Mouse (Mus musculus) granulocyte monocyte progenitor cell, adult 5-6 weeks (primary cell): Measurements from ENCODE around the gene Kcnb1. TPM values are rescaled to one million over a fixed set of nuclear protein-coding genes. Genes with fewer than 3 reads are reported as not detected.

Experiments used
- ATAC-seq: replicated peaks from 2 replicates; pipeline ENCODE4 v1.8.0; 2016; ENCODE audit warnings: mild to moderate bottlenecking, moderate TSS enrichment, inconsistent platforms; ENCODE audit not compliant: poor library complexity, severe bottlenecking
- total RNA-seq, 2 experiments: library from RNA; stranded (forward) in 1 of 2; stranded (reverse) in 1 of 2; fragments of 200-712, 200-1000 nt in 1 of 2; fragments of >200 nt in 1 of 2; fragmentation: Nextera tagmentation in 1 of 2; gene quantifications; 2 replicates each; pipeline ENCODE4 v1.2.3; 2014 to 2017

Gene Kcnb1
- total RNA-seq, 2 experiments from 2014 or later: 1.7 TPM; not detected in 1

GRCm38 (mm10) chr2:167136909-167137308 is 53.0 kb downstream of the Kcnb1 start:
- ATAC-seq: no peak

- no peak for ATAC-seq
Observed at GRCm38 (mm10) chr2:167132041-167132440, 57.9 kb downstream of the Kcnb1 start.

DNA sequence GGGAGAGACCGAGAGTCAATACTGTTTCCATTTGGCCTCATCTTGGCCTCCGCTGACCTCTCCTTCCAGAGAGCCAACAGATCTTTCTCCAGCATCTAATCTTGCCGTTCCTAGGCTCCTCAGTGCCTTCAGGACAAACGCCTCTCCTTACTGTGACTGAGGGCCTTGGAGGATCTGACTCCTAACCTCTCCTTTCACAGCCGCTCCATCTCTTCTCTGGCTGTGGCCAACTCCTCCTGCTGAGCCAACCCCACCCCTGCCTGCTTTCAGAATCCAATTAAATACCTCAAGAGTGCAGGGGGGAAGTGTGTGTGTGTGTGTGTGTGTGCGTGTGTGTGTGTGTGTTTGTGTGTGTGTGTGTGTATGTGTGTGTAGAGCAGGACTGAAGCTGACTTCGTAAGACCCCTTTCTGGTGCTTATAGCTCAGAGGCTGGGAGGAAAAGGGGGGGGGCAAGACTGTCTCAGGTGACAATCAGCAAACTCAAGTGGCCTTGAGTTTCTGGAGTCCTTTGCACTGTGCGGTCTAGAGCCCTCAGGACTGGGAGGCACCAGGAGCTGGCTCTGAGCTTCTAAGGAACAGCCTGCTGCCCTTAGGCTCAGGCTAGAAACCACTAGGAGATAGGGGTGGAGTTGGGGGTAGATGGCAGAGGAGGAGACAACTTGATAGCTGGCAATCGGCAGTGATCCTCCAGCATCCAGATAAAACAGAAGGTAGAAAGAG is 59.7 kb downstream of the Kcnb1 start:
- ATAC-seq: no peak

- ATAC-seq: no peak
Observed at GRCm38 (mm10) chr2:167129608-167129955, 60.4 kb downstream of the Kcnb1 start.

DNA sequence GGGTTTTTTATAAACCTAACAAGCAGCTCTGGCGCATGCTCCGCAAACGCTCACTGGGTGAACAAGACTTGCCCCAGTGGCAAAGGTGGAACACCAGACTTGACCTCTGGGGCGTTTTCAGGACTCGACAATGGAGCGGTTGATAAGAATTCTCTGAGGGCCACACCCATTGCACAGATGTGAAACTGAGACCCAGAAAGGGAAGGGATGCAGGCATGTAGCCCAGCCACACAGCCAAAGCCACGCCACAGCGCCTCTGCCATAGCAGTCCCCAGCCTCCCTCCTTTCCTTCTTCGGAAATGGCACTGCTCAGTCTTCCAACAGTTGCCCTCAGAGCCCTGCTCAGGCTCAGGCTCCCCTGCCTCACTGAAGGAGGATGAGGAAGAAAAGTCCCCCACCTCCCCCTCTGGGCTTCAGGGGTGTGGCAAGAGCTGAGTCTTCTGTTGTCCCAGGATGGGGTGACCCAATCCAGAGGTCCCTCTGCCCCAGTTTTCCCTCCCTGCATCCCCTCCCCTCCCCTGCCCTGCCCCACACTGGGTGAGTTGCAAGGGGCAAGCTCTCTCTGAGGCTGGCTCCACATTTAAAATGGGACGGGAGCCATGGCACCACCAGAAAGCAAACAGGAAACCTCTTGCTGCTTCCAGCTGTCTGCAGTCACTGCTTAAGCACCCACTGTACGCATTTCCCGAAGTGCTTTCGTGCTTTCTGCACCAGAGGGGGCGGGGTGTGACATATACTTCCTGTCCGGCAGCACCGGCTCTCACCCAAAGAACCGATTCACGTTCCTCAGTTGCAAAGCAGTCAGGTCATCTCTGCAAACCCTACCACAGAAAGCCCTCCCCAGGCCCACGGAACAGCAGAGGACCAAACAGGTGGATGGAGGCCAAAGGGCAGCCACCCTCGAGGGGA is 61.0 kb downstream of the Kcnb1 start:
- ATAC-seq: peak; percentile 73

GRCm38 (mm10) chr2:167127404-167127803 is 62.6 kb downstream of the Kcnb1 start:
- no peak for ATAC-seq

DNA sequence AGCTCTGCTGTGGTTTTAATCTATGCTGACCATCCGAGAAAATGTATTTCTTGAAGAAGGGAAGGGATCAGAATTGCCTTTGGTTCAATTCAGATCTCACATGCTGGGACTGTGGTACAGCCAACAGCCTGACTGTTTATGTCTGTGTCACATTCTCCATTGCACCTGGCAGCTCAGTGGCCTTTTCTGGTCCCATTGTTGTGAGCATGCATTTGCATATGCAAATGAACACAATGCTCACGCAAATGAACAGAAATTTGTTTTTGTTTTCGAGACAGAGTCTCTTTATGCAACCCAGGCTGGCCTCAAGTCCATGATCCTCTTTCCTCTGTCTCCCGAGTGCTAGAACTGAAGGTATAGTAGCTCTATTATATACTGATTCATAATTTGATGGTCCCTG is 64.2 kb downstream of the Kcnb1 start:
- no peak for ATAC-seq

DNA sequence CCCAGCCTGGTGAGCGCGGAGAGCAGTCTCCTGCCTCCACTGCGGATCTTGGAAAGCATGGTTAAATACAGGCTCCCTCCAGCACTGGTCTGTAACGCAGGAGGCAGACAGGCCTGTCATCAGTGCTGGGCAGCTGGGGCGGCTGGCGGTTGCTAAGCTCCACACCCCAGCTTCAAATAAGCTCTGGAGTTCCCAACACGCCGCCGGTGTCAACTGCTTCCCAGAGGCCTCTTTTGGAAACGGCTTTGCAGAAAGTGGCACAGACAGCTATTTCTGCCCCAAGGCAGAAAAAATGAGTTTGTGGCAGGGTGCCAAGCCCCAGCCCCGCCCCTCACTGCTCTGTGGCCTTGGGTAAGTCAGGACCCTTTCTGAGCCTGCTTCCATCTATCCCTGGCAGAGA is 66.0 kb downstream of the Kcnb1 start:
- ATAC-seq: no peak

GRCm38 (mm10) chr2:167122737-167123136 is 67.2 kb downstream of the Kcnb1 start:
- no peak for ATAC-seq

DNA sequence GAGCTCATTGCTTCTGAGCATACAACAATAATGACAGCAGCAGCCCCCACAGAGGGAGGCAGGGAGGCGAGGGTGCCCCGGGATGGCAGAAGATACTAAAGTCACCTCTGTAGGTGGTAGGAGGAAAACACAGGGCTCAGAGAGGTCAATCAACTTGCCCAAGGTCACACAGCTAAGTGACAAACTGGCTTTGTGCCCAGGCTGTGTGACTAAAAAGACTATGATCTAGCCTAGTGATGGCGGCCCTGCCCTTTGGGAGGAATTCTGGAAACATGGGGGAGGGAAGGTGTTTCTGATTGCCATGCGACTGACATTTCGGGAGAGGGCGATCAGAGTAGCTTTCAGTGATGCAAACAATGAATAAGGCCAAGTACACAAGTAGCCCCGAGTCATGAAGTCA is 68.0 kb downstream of the Kcnb1 start:
- no peak for ATAC-seq

DNA sequence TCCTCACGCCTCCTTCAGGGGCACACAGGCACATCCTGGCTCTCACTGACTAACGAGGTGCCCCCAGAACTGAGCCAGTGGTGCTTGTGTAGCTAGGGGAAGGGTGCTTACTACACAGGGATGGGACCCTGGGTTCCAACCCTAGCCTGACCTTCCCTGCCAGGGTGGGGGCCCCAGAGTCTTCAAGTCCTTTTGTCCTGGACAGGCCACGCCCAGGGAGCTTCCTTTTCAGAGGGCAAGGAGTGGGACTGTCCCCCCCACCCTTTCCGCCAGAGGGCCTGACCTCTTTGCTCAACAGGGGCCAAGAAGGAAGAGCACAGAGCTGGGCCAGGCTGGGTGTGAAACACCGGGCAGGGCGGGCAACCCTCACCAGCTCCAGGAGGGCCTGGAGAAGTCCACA is 68.7 kb downstream of the Kcnb1 start:
- ATAC-seq: no peak

DNA sequence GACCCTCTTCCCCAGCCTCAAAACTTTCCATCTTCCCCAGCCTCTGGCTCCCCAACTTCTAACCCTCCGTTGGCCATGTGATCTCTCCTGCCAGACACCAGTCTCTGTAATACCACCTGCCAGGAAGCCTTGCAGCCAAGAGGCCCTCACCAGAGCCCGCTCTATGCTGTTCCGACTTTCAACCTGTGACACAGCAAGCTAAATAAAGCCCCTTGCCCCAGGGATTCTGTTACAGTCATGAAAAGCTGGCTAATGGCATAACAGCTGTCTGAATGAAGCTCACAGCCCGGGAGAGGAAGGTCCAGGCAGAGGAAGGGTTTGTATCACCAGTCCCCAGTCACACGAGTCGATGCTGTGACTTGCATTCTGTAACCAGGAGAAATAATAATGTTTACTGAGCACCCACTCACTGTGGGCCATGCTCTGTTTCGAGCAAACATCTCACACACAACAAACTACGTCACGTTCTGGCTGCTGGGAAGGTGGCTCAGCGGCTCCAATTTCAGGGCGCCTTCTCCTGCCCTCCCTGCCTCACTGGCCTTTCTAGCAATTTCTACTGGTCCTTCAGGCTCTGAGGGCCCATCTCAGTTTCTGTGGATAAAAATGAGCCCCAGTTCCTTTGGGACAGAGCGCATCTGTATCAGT is 69.6 kb downstream of the Kcnb1 start:
- no peak for ATAC-seq

DNA sequence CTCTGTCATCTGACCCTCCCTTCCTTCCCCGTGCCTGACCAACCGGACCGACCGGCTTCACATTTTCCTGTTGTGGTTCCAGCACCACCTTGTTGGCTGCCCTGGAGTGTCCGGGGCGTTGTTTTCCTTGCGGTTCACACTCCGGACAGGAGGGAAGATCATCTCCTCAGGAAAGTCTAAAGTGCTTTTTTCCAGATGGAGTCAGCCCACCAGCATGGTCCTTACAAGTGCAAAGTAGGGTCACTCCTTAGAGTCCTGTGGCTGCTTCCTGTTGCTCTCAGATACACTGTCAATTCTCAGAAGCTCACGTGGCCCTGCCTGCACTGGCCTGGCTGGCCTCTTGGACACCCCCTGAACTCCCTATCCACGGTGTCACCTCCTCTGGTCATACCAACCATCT is 71.9 kb downstream of the Kcnb1 start:
- ATAC-seq: no peak

GRCm38 (mm10) chr2:167112737-167113136 is 77.2 kb downstream of the Kcnb1 start:
- peak; percentile 61 for ATAC-seq

DNA sequence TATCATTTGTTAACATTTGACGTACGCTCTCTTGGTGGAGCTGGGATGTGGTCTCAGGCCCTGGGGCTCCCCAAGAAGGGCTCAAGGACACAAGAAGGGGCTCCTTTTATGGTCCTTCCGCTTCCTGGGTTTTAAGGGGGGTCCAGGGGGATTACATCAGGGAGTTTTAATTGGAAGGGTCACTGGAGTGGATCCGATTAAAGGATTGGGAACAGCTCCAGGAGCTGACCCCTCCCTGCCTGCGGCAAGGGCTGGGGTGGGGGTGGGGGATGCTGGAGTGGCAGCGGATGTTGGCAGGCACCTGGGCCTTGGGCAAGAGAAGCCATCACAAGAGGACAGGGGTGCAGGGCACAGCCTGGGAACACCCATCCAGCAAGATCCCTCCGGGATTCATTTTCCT is 77.7 kb downstream of the Kcnb1 start:
- ATAC-seq: no peak

- no peak for ATAC-seq
Observed at GRCm38 (mm10) chr2:167109506-167109905, 80.4 kb downstream of the Kcnb1 start.

DNA sequence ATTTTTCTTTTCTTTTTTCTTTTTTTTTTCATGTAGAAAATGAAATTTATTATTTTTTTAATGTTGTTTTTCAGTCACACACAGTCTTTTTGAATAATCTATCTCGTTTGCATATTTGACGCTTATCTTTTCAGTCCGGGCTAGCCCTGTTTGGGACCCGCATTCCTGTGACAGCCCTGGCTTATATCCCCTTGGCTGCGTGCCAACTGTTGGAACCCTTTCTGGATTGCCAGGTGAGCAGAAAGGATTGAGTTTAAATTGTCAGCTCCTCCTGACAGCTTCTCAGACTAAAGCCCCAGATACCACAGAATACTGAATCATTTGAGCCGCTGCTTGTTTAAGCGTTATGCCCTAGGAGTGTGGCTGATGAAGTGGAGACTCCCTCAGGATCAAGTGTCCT is 86.4 kb downstream of the Kcnb1 start:
- ATAC-seq: no peak

DNA sequence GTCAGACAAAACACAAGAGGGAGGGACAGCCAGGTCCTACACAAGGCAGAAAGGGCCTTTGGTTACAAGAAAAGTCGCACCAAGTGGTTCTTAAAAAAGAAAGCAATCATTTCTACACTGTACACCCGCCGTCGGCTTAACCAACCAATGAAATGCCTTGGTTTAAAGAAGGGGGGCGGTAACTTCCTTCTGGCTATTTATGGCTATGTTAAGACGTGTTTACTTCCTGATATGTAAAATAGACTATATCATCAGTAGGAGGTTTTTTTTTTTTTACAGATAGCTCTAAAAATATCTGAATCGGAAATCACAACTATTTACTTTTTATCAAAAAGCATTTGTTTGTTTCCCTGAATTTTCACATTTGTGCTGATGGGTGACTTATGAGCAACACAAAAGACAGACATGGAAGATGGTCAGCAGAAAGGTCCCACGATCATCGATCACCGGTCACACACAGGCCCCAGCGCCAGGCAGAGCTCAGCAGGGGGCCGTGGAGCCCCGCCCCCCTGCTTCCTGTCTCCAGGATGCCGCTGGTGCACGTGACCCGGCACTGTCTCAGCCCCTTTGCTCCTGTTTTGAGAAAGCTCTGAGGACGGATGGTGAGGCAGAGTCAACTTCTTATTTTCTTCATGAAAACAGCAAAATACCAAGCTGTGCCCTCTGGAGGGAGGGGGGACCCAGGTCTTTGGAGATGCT is 88.1 kb downstream of the Kcnb1 start:
- peak; percentile 90 for ATAC-seq

DNA sequence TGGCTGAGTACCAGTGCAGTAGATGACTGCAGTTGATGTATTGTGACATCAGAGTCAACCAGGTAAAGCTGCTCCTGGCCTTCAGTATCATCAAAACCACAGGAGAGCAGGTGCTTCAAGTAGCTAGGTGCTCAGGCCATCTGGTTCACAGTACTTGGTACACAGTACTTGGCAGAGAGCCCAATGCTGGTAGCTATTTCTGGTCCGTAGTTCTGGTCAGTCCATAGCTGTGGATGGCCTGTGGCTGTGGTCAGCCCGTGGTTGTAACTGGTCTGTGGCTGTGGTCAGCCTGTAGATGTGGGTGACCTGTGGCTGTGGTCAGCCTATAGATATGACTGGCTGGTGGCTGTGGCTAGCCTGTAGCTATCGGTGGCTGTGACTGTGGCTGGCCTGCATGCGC is 95.3 kb downstream of the Kcnb1 start:
- ATAC-seq: 0 out of 2 replicates have a peak, but pooled peaks have one; percentile 24

GRCm38 (mm10) chr2:167093171-167093900 is 96.6 kb downstream of the Kcnb1 start:
- ATAC-seq: peak; percentile 96
